Mouse (Mus musculus): Measurements from ENCODE around the gene Map3k14.

- TF ChIP-seq POLR2A (IDR thresholded peaks at IDR 0.05; ENCODE audit: extremely low read depth, insufficient read depth, low read length) (no peak), CTCF (IDR thresholded peaks at IDR 0.05; ENCODE audit: low read depth, low read length) (no peak)
Measured at GRCm38 (mm10) chr11:103246081-103246730, 21.1 kb downstream of the Map3k14 start.

Data from liver, adult 2 months (tissue).